Mouse (Mus musculus): ENCODE results near the gene Nfe2l3.
"Not testable (repeated sequence)": the region's sequence is repeated elsewhere in the genome, so short reads cannot be mapped to it uniquely, and the experiment has no call there.

Nfe2l3 gene

DNA sequence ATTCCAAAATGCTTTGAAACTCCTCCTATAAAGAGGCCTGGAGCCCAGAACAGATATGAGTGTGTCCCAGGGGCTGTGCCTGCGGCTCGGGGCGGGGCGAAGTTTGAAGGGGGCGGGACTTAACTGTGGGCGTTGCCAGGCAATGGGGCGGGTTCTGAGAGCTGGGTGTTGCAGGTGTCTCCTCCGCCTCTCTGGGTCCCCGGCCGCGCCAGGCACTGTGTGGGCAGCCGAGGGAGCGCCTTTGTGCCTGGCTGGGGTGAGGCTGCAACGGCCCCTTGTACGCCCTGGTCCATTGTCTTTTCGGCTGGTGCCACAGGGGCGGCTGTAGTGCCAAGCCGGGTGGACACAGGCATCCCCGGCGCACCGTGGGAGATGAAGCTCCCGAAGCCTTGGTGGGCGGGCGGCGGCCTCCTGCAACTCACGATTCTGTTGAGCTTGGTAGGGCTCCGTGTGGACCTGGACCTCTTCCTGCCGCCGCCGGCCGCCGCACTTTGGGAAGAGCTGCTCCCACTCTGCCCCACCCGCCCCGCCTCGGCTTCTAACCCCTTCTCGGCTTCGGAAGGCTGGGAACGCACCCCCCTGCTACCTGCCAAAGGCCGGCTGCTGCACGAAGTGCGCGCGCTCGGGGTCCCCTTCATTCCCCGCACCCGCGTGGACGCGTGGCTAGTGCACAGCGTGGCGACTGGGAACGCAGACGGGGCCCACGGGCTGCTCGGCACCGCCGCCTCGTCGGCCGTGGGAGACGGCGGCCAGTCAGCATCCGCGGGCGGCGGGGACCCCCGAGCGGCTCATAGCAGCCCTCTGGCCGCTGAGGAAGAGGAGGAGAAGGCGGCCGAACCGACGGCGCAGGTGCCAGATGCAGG lies at the start of gene Nfe2l3:
Nfe2l3 (plus strand) TSS at position 136 of the 863 bp plus-strand sequence.
- DNase-seq (ENCODE audit: low spot score in 2 of 2), result peak; percentile 30 to 53

GRCm38 (mm10) chr6:51383769-51384755 lies 48.4 kb upstream of the Nfe2l3 start:
- peak; percentile 53 to 76 for DNase-seq (ENCODE audit: low spot score in 2 of 2)

GRCm38 (mm10) chr6:51390505-51390904 lies 42.0 kb upstream of the Nfe2l3 start:
- DNase-seq (ENCODE audit: low spot score in 2 of 2), result no peak

GRCm38 (mm10) chr6:51391816-51392490 lies 40.5 kb upstream of the Nfe2l3 start:
- DNase-seq (ENCODE audit: low spot score in 2 of 2), result no peak

DNA sequence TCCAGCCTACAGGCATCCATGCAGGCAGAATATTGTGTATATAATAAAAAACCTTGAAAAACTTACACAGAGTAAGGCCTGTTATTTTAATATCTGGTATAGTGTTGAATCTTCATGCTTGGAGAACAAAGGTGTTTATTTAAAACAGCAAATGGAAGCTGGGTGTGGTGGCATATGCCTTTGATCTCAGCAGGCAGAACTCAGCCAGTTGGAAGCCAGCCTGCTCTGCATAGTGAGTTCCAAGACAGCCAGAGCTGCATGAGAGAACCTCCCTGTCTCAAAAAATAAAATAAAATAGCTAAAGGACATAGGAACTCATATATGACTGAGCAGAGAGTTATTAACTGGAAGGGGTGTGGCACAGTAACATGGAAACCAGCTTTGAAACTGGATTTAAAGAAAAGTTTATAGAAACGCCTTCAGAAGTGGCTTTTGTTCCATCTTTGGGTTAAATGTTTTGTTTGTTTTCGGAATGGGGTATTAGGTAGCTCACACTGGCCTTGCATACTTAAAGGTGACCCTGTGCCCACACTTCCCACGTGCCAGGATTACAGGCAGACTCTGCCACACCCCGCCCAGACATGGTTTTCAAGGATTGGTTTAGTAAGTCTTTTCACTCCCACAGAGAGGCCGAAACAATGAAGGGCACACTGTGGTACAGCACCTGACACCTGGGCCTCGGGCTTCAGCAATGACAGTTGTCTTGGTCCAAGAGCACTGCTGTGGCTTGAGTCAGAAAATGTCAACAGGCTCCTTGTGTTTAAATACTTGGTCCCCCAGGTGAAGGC lies 38.9 kb upstream of the Nfe2l3 start:
- DNase-seq (ENCODE audit: low spot score in 2 of 2), result no peak

DNA sequence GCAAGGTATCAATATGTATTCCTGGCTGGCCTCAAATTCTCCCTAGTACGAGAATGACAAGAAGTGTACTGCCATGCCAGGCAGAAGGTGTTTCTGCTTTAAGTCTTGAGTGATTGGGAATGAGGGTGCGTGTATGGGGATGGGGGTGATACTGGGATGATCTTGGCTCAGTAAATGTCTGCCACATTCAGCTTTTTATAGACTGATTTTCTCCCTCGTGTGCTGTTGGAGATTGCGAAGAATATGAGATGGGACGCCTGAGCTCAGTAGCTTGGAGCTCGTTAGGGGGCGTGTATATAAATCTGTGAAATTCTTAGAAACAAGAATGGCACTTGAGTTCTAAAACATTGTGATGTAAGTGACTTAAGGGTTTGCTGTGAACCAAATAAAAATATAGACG lies 38.1 kb upstream of the Nfe2l3 start:
- not testable (repeated sequence) for DNase-seq (ENCODE audit: low spot score in 2 of 2)

DNA sequence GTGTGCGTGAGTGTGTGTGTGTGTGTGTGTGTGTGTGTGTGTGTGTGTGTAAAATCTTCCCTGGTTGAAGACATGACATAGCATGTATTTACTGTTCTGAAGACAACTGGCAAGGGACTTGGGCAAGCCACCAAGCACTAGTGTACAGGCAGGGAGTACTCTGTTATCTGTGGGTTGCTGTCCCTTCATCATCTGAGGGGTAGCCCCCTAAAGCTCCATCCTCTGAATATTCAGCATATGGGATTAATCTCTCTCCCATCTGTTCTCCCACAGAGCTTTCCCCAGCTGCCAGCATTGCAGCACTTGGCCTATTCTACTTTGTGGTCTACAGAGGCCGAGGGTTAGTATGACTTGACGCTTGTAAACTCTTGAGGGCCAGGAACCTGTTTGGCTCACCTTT lies 37.5 kb upstream of the Nfe2l3 start:
- not testable (repeated sequence) for DNase-seq (ENCODE audit: low spot score in 2 of 2)

DNA sequence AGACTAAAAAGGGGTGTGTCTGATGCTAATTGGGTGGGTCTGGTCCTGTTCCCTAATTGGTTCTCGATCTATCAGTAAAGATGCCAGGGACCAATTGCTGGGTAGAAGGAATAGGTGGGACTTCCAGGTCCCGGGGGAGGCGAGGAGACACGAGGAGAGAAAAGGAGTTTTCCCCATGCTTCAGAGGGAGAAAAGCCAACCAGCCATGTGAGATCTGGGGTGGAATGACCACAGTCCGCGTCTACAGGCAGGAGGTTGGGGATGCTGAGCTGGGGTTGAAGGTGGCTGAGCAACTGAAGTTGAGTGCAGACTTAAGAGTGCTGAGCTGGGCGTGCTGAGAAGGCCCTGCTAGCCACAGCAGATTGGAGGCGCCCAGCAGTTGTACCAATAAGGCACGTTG lies 37.0 kb upstream of the Nfe2l3 start:
- no peak for DNase-seq (ENCODE audit: low spot score in 2 of 2)

- DNase-seq (ENCODE audit: low spot score in 2 of 2), result no peak
Measured at GRCm38 (mm10) chr6:51399113-51399518, 33.4 kb upstream of the Nfe2l3 start.

- no peak for DNase-seq (ENCODE audit: low spot score in 2 of 2)
Measured at GRCm38 (mm10) chr6:51401294-51401693, 31.2 kb upstream of the Nfe2l3 start.

DNA sequence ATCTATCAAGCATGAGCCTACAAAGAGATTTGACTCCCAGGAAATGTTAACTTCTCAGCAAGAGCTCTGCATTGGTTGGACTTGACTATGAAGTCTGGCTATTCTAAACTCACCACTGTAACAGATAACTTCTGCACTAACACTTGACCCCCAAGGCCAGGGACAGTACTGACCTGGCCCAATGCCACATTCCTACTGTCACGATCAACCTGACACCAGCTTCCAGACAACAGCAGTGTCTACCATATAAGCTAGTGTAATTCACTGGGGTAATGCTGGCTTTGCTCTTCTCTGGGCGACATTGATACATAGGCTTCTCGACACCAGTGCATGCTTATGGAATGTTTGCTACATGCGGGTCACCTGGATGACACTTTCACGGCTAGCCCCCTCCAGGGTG lies 28.9 kb upstream of the Nfe2l3 start:
- DNase-seq (ENCODE audit: low spot score in 2 of 2), result no peak

GRCm38 (mm10) chr6:51404502-51404901 lies 28.0 kb upstream of the Nfe2l3 start:
- DNase-seq (ENCODE audit: low spot score in 2 of 2), result no peak

DNA sequence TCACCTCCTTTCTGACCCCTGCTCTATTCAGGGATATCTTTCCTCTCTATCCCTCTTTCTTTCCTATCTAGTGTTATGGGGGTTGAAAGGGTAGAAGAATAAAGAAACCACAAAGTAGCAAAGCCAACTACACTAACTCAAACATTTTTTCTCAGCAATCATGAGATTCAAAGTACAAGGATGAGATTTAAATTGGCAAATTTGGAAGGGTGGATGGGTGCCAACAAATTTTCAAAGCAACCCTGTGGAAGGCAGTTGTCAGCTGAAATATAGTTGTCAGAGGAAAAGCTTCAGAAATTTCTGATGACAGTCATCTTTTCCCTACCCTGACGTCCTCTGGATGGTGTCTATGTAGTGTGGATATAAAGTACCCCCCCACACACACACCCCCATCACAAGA lies 16.0 kb upstream of the Nfe2l3 start:
- DNase-seq (ENCODE audit: low spot score in 2 of 2), result no peak

DNA sequence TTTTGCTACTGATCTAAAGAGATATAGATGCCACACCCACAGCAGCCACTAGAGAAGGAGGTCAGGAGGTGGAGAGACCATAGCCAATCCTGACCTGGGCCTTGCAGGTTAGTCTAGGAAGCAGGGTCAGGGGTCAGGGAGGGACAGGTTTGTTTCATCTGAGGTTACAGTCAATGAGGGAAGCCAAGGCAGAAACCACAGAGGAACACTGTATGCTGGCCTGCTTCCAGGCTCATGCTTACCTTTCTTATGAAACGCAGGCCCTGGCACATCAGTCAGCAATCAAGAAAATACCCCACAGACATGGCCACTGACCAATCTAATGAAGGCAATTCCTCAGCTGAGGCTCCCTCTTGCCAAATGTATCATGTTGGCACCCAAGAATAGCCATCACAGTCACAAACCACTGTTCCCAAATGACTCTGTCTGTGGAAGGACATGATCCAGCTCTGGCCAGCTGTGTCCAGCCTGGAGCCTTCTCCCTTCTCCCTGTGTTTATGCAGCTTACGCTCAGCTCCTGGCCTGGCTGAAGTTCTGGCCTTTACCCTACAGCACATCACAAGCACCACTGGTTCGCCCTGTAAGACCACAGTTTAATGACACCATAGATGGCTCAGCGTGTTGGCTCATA lies 15.0 kb upstream of the Nfe2l3 start:
- DNase-seq (ENCODE audit: low spot score in 2 of 2), result no peak

- no peak for DNase-seq (ENCODE audit: low spot score in 2 of 2)
Measured at GRCm38 (mm10) chr6:51423466-51424122, 8.9 kb upstream of the Nfe2l3 start.

- DNase-seq (ENCODE audit: low spot score in 2 of 2), result no peak
Measured at GRCm38 (mm10) chr6:51424537-51424936, 7.9 kb upstream of the Nfe2l3 start.

DNA sequence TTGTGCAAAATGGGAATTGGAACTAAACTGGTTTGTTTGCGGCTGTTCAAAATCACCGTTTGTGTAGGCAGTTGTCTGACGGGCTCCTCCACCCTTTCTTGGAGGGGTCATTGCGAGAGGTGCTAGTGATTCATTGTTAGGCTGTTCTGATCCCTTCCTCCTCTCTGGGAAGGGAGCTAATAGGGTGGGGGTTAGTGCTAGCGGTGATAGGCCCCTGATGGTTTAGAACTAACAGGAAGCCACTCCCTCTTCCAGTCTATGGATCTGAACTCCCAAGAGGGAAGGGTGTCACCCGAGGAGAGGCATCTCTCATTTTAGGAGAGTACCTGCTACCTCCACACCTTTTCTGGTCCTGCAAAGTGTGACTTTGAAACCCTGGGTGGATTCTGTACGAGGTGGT lies 1.8 kb downstream of the Nfe2l3 start:
- no peak for DNase-seq (ENCODE audit: low spot score in 2 of 2)

- DNase-seq (ENCODE audit: low spot score in 2 of 2), result no peak
Measured at GRCm38 (mm10) chr6:51437665-51438064, 5.2 kb downstream of the Nfe2l3 start.

GRCm38 (mm10) chr6:51438826-51439330 lies 6.4 kb downstream of the Nfe2l3 start:
- DNase-seq (ENCODE audit: low spot score in 2 of 2), result no peak

Data from spleen, postnatal 14 days (tissue).